In genomic region chr14:76723551-76723950, GRCm38 (mm10) we compare ENCODE assay signal across 20 mouse cellular contexts.
A peak's percentile ranks its signal among the peaks of the same experiment; 100 is the strongest.
DNase-seq lines count a peak whose midpoint lies in the region; ATAC-seq and TF ChIP-seq lines count a peak whose summit lies in the region.
"Had no signal": no experiment of that assay in that cellular context is flagged by ENCODE, and none has a peak within 500 bp of the region (broad histone marks: within the 10 kb centered on the region; RNA-seq: fewer than 3 reads in every experiment).

No protein-coding gene starts in this region.

- 56% methylated on average over 4 of the region's 4 CpGs for WGBS in intestine, postnatal 0 days
- 55% methylated on average over 4 of the region's 4 CpGs for WGBS in intestine, embryonic 16.5 days

- TF ChIP-seq EP300 in CH12.LX (IDR thresholded peaks at IDR 0.05; ENCODE audit: low read length) = no peak

- H3K36me3 ChIP-seq in intestine, postnatal 0 days (ENCODE audit: control insufficient read depth, insufficient read depth) = no peaks in the 10 kb centered on the region
- H3K36me3 ChIP-seq in intestine, embryonic 16.5 days (ENCODE audit: control insufficient read depth, insufficient read depth, low read length) = no peaks in the 10 kb centered on the region
- no peaks in the 10 kb centered on the region for H3K36me3 ChIP-seq in CH12.LX (replicated peaks in 1 of 2; ENCODE audit: control insufficient read depth in 1 of 2, insufficient read depth in 1 of 2, low read length in 1 of 2)
- H3K36me3 ChIP-seq: embryonic facial prominence, embryonic 13.5 days; G1E; hindbrain, embryonic 12.5 days had no signal

- H3K9ac ChIP-seq in intestine, postnatal 0 days (ENCODE audit: low read depth, low read length) = no peak overlapping the region
- H3K9ac ChIP-seq in intestine, embryonic 16.5 days (ENCODE audit: low read depth, low read length) = no peak overlapping the region
- H3K9ac ChIP-seq in CH12.LX (ENCODE audit: insufficient read depth, low read depth) = no peak overlapping the region
- H3K9ac ChIP-seq: embryonic facial prominence, embryonic 13.5 days; forebrain, embryonic 13.5 days; forebrain, postnatal 0 days; hindbrain, embryonic 12.5 days had no signal

- no peak overlapping the region for H3K4me2 ChIP-seq in intestine, postnatal 0 days (replicated peaks; ENCODE audit: low read depth)
- no peak overlapping the region for H3K4me2 ChIP-seq in intestine, embryonic 16.5 days (ENCODE audit: low read depth, low read length)
- H3K4me2 ChIP-seq in CH12.LX (ENCODE audit: insufficient read depth, low read depth, poor library complexity, severe bottlenecking) = no peak overlapping the region
- H3K4me2 ChIP-seq: embryonic facial prominence, embryonic 13.5 days; forebrain, embryonic 13.5 days; hindbrain, embryonic 12.5 days had no signal

- in situ Hi-C loops in CH12.LX (cut with MboI; ENCODE audit: low pct_ligation_motif_present, low pct_unique_long_range_greater_than_20kb, low sequenced_read_pairs) = no loop called here

- no peak for TF ChIP-seq POLR2A in CH12.LX (IDR thresholded peaks at IDR 0.05; ENCODE audit: low read depth, low read length)

- H3K9me3 ChIP-seq in intestine, postnatal 0 days (ENCODE audit: control insufficient read depth) = no peaks in the 10 kb centered on the region
- no peaks in the 10 kb centered on the region for H3K9me3 ChIP-seq in intestine, embryonic 16.5 days (ENCODE audit: control insufficient read depth, low read length)
- no peaks in the 10 kb centered on the region for H3K9me3 ChIP-seq in CH12.LX (replicated peaks; ENCODE audit: low read length)
- H3K9me3 ChIP-seq: embryonic facial prominence, embryonic 13.5 days; forebrain, embryonic 13.5 days; hindbrain, embryonic 12.5 days had no signal

- no peaks in the 10 kb centered on the region; the same call in 1 of the 2 replicates for H3K4me1 ChIP-seq in intestine, postnatal 0 days (replicated peaks; ENCODE audit: control insufficient read depth, insufficient read depth, low read length)
- no peaks in the 10 kb centered on the region; the same call in 1 of the 2 replicates for H3K4me1 ChIP-seq in intestine, embryonic 16.5 days (ENCODE audit: control insufficient read depth, insufficient read depth, low read length)
- H3K4me1 ChIP-seq in CH12.LX (ENCODE audit: control insufficient read depth in 1 of 2, insufficient read depth in 2 of 2) = no peaks in the 10 kb centered on the region
- H3K4me1 ChIP-seq: forebrain, embryonic 13.5 days had no signal

- no peak overlapping the region for H3K4me3 ChIP-seq in intestine, postnatal 0 days (ENCODE audit: low read depth, low read length)
- no peak overlapping the region for H3K4me3 ChIP-seq in intestine, embryonic 16.5 days (ENCODE audit: low read length)
- H3K4me3 ChIP-seq in CH12.LX (replicated peaks in 1 of 3; ENCODE audit: low read depth in 2 of 3, low read length in 2 of 3, poor library complexity in 1 of 3) = no peak overlapping the region
- H3K4me3 ChIP-seq: embryonic facial prominence, embryonic 13.5 days; forebrain, embryonic 13.5 days; hindbrain, embryonic 12.5 days had no signal

- H3K27ac ChIP-seq in intestine, postnatal 0 days (ENCODE audit: low read depth, low read length) = no peak overlapping the region
- H3K27ac ChIP-seq in intestine, embryonic 16.5 days (ENCODE audit: low read length) = no peak overlapping the region
- H3K27ac ChIP-seq in CH12.LX (ENCODE audit: insufficient read depth, low read depth) = no peak overlapping the region
- H3K27ac ChIP-seq: embryonic facial prominence, embryonic 13.5 days; forebrain, embryonic 13.5 days; hindbrain, embryonic 12.5 days; hindbrain, postnatal 0 days had no signal

- peak; percentile 56 for TF ChIP-seq CTCF in intestine, postnatal 0 days (IDR thresholded peaks at IDR 0.05; ENCODE audit: low read depth)
- TF ChIP-seq CTCF in CH12.LX (conservative IDR thresholded peaks at IDR 0.05 in 1 of 2, IDR thresholded peaks at IDR 0.05 in 1 of 2; ENCODE audit: low read depth in 2 of 2, low read length in 2 of 2) = no peak

- no peak for DNase-seq in CH12.LX (ENCODE audit: extremely low read depth)
- peak; percentile 73 for DNase-seq in Muller cell, postnatal 12 days (ENCODE audit: inconsistent ontology term)
- DNase-seq in retina, postnatal 1 day = peak; percentile 10
- no peak for DNase-seq in ovary, postnatal 36 days (ENCODE audit: low spot score)
- DNase-seq: adrenal gland, postnatal 36 days; cerebellum, adult 2 months; cerebellum, postnatal 14 days; embryo, embryonic 11 days; forebrain, postnatal 0 days; gastrocnemius, postnatal 25 days; heart, postnatal 10 days; heart, postnatal 4 days had no signal

- ATAC-seq in intestine, postnatal 0 days = no peak
- no peak for ATAC-seq in intestine, embryonic 16.5 days
- ATAC-seq: activated CD4-positive, CD25-positive, alpha-beta regulatory T cell, adult 4 months; forebrain, embryonic 13.5 days; forebrain, postnatal 0 days; hindbrain, postnatal 0 days had no signal

- no peaks in the 10 kb centered on the region for H3K79me2 ChIP-seq in CH12.LX (replicated peaks; ENCODE audit: control insufficient read depth, extremely low read depth, insufficient read depth, poor library complexity, severe bottlenecking)

- TF ChIP-seq RAD21 in CH12.LX (IDR thresholded peaks at IDR 0.05; ENCODE audit: low read depth, low read length) = no peak; the same call in none of the 2 replicates

- no peaks in the 10 kb centered on the region for H3K27me3 ChIP-seq in intestine, postnatal 0 days (replicated peaks; ENCODE audit: control insufficient read depth, insufficient read depth, low read length)
- no peaks in the 10 kb centered on the region for H3K27me3 ChIP-seq in intestine, embryonic 16.5 days (replicated peaks; ENCODE audit: control insufficient read depth, insufficient read depth, low read length)
- no peaks in the 10 kb centered on the region for H3K27me3 ChIP-seq in CH12.LX (replicated peaks)
- H3K27me3 ChIP-seq: embryonic facial prominence, embryonic 13.5 days; forebrain, embryonic 13.5 days; hindbrain, embryonic 12.5 days had no signal

- dilution Hi-C loops in CH12.LX (cut with MboI; ENCODE audit: extremely low pct_ligation_motif_present, extremely low pct_unique_long_range_greater_than_20kb, low sequenced_read_pairs) = no loop called here

TF ChIP-seq in CH12.LX, 34 proteins besides CTCF, POLR2A, EP300 and RAD21:
- no peak for TF ChIP-seq ZKSCAN1 (IDR thresholded peaks at IDR 0.05; ENCODE audit: borderline replicate concordance, low read depth, low read length)
- peak; percentile 11; the same call in 1 of the 2 replicates for TF ChIP-seq SMC3 (IDR thresholded peaks at IDR 0.05; ENCODE audit: low read depth, low read length)
- TF ChIP-seq TBP (conservative IDR thresholded peaks at IDR 0.05; ENCODE audit: low read depth, low read length) = no peak

Comparison
In these comparisons a context has a peak if more than half of its experiments do, and no peak if none do; other contexts are left out.
1. DNase-seq: peak in Muller cell, postnatal 12 days (single experiment) and retina, postnatal 1 day (single experiment); none in CH12.LX (single experiment) and ovary, postnatal 36 days (single experiment).